Mouse (Mus musculus) lung, postnatal 0 days (tissue): ENCODE data around the gene Dbx1. TPM values are rescaled to one million over a fixed set of nuclear protein-coding genes. Genes with fewer than 3 reads are reported as not detected.

ENCODE experiments used
- ATAC-seq: fragments of 200-750 bp; cut with Nextera tagmentation; 2 replicates; pipeline ENCODE4 v1.8.0; 2017; ENCODE audit warnings: moderate library complexity
- DNase-seq: peaks from one replicate; pipeline ENCODE4 v3.0.0-alpha.2; 2016; ENCODE audit warnings: low spot score
- H3K27ac ChIP-seq: fragments of 300-500 bp; sonication (generic); 2 replicates; pipeline ENCODE4 v1.5.1; 2014; ENCODE audit warnings: antibody characterized with exemption, mild to moderate bottlenecking, low read length, mixed read lengths
- H3K27me3 ChIP-seq: fragments of 300-500 bp; sonication (generic); replicated peaks from 2 replicates; pipeline ENCODE4 v1.6.1; 2014; ENCODE audit warnings: low read length, mixed read lengths; ENCODE audit not compliant: insufficient read depth
- H3K36me3 ChIP-seq: fragments of 300-500 bp; sonication (generic); 2 replicates; pipeline ENCODE4 v1.6.1; 2014; ENCODE audit warnings: low read length, mixed read lengths; ENCODE audit not compliant: insufficient read depth
- H3K4me1 ChIP-seq: fragments of 300-500 bp; sonication (generic); 2 replicates; pipeline ENCODE4 v1.6.1; 2014; ENCODE audit warnings: antibody characterized with exemption, low read depth, low read length, mixed read lengths; ENCODE audit not compliant: insufficient read depth
- H3K4me2 ChIP-seq: fragments of 300-500 bp; sonication (generic); replicated peaks from 2 replicates; pipeline ENCODE4 v1.6.1; 2014; ENCODE audit warnings: low read depth, mild to moderate bottlenecking, low read length, moderate library complexity, mixed read lengths
- H3K4me3 ChIP-seq: fragments of 300-500 bp; sonication (generic); 2 replicates; pipeline ENCODE4 v1.5.1; 2014; ENCODE audit warnings: low read depth, low read length
- H3K9ac ChIP-seq: fragments of 300-500 bp; sonication (generic); replicated peaks from 2 replicates; pipeline ENCODE4 v1.6.1; 2014; ENCODE audit warnings: low read depth, mild to moderate bottlenecking
- H3K9me3 ChIP-seq: fragments of 300-500 bp; sonication (generic); 2 replicates; pipeline ENCODE4 v1.6.1; 2016; ENCODE audit warnings: low read length, mixed read lengths
- CTCF ChIP-seq: IDR thresholded peaks from 2 replicates; pipeline ENCODE4 v1.5.1; 2016; ENCODE audit warnings: antibody characterized with exemption, mild to moderate bottlenecking
- EP300 ChIP-seq: IDR thresholded peaks from 2 replicates; pipeline ENCODE4 v1.6.1; 2016; ENCODE audit warnings: antibody characterized with exemption, mild to moderate bottlenecking, control low read depth
- WGBS: fragments of 180-500 bp; shearing (Covaris S2); extraction: QIAGEN DNeasy Blood & Tissue Kit; methylation state at CpG from one replicate; pipeline ENCODE4 v1.1.7; 2014; 5-methylcytosine and 5-hydroxymethylcytosine counted together
- polyA plus RNA-seq: library from polyadenylated mRNA; unstranded; fragments of >200 nt; fragmentation: Nextera tagmentation; extraction: Ambion mirVana; gene quantifications from 2 replicates; pipeline ENCODE4 v1.2.1, GENCODE M21; 2015

Gene Dbx1
- polyA plus RNA-seq, 1 experiment from 2014 or later: not detected

GRCm38 (mm10) chr7:49663575-49663974 is 26.9 kb upstream of the Dbx1 start:
- TF ChIP-seq EP300: no peak
- TF ChIP-seq CTCF: no peak
- WGBS: 66% methylated on average over 3 of the region's 3 CpGs
- H3K27me3 ChIP-seq: peaks cover 6% of the 10 kb centered on the region; the same call in 1 of the 2 replicates

GRCm38 (mm10) chr7:49662492-49663026 is 25.9 kb upstream of the Dbx1 start:
- H3K27ac ChIP-seq: no peak overlapping the region
- peaks cover 6% of the 10 kb centered on the region; the same call in 1 of the 2 replicates for H3K27me3 ChIP-seq
- no peaks in the 10 kb centered on the region for H3K4me1 ChIP-seq
- no peaks in the 10 kb centered on the region for H3K36me3 ChIP-seq
- TF ChIP-seq CTCF (no peak), EP300 (no peak)
- no peak for ATAC-seq
- H3K4me3 ChIP-seq: no peak overlapping the region
- H3K4me2 ChIP-seq: peak overlapping the region; percentile 17
- no peak for DNase-seq
- H3K9me3 ChIP-seq: no peaks in the 10 kb centered on the region
- WGBS: 4% methylated on average over 7 of the region's 7 CpGs
- H3K9ac ChIP-seq: no peak overlapping the region

More at GRCm38 (mm10) chr7:49663575-49663974, 26.9 kb upstream of the Dbx1 start:
- DNase-seq (no peak), ATAC-seq (no peak)
- no peak overlapping the region for H3K4me2 ChIP-seq
- H3K4me3 ChIP-seq: no peak overlapping the region
- H3K36me3 ChIP-seq: no peaks in the 10 kb centered on the region
- no peak overlapping the region for H3K27ac ChIP-seq
- H3K9ac ChIP-seq: no peak overlapping the region
- H3K9me3 ChIP-seq: no peaks in the 10 kb centered on the region
- H3K4me1 ChIP-seq: no peaks in the 10 kb centered on the region

GRCm38 (mm10) chr7:49661811-49662491 is 25.3 kb upstream of the Dbx1 start:
- WGBS: 4% methylated on average over 24 of the region's 24 CpGs

GRCm38 (mm10) chr7:49640709-49641305 is 4.2 kb upstream of the Dbx1 start:
- TF ChIP-seq CTCF (no peak), EP300 (no peak)
- no peak overlapping the region for H3K4me3 ChIP-seq
- H3K9ac ChIP-seq: no peak overlapping the region
- peaks cover 33% of the 10 kb centered on the region for H3K27me3 ChIP-seq
- DNase-seq: no peak
- H3K9me3 ChIP-seq: no peaks in the 10 kb centered on the region
- no peaks in the 10 kb centered on the region for H3K36me3 ChIP-seq
- no peak overlapping the region for H3K27ac ChIP-seq
- 36% methylated on average over 3 of the region's 3 CpGs for WGBS
- H3K4me1 ChIP-seq: peaks cover 4% of the 10 kb centered on the region; the same call in 1 of the 2 replicates
- no peak overlapping the region for H3K4me2 ChIP-seq
- no peak for ATAC-seq

More at GRCm38 (mm10) chr7:49661811-49662491, 25.3 kb upstream of the Dbx1 start:
- peak overlapping the region; percentile 17; the same call in 1 of the 2 replicates for H3K4me2 ChIP-seq
- no peak overlapping the region for H3K9ac ChIP-seq
- no peak overlapping the region for H3K27ac ChIP-seq
- no peaks in the 10 kb centered on the region for H3K9me3 ChIP-seq
- no peaks in the 10 kb centered on the region for H3K36me3 ChIP-seq
- no peaks in the 10 kb centered on the region for H3K4me1 ChIP-seq
- H3K27me3 ChIP-seq: peaks cover 6% of the 10 kb centered on the region; the same call in 1 of the 2 replicates
- ATAC-seq: no peak
- no peak for TF ChIP-seq CTCF
- no peak for TF ChIP-seq EP300
- no peak overlapping the region for H3K4me3 ChIP-seq
- DNase-seq: no peak

DNA sequence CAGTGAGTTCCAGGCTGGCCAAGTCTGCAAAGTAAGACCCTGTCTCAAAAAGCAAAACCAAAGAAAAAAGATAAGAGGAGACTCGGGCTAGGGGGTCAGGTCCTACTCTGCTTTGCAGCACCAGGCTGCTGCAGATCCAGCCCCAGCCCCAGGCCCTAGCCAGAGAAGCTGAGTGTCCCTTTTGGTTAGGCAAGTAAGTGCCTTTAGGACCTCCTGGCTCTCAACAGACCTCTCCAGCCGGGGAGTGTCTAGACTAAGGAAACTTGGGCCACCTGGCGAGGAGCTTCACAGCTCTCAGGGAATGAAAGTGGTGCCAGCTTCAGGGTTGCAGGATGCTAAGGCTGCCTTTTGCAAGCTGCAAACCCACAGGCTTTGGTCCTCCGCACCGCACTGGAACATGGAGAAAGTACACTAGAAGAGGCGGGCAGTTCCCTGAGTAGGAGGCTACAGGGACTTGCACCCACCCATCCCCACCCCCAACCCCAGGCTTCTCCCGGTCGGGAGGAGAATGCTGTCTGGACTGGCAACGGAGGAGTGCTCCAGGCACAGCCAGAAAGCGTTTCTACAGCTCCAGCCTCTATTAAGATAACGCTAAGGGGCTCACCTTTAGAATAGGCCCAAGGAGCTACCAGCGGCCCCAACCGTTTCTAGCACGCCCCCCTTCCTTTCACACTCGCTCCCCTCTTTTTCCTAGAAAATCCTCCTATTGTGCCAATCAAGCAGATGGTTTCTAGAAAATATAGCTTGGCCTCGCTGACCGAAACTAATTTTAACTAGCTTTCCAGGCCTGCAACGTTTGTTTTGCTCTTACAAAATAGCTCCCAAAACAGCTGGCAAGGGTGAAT is 3.4 kb upstream of the Dbx1 start:
- ATAC-seq: no peak
- TF ChIP-seq EP300 (no peak), CTCF (no peak)
- Histone ChIP-seq H3K4me3 (no peak overlapping the region), H3K9me3 (no peaks in the 10 kb centered on the region), H3K4me2 (no peak overlapping the region), H3K36me3 (no peaks in the 10 kb centered on the region), H3K9ac (no peak overlapping the region), H3K4me1 (peaks cover 5% of the 10 kb centered on the region; the same call in 1 of the 2 replicates), H3K27me3 (peaks cover 41% of the 10 kb centered on the region), H3K27ac (no peak overlapping the region)
- DNase-seq: no peak
- 29% methylated on average over 17 of the region's 18 CpGs for WGBS
